Mouse (Mus musculus) heart, postnatal 4 days (tissue): ENCODE results near the gene Cox10. TPM values are rescaled to one million over a fixed set of nuclear protein-coding genes. Genes with fewer than 3 reads are reported as not detected.

Experiments
- DNase-seq: peaks from one replicate; pipeline ENCODE4 v3.0.0; 2021
- total RNA-seq, 2 experiments: library from RNA; stranded (reverse); gene quantifications; 2 replicates each; pipeline ENCODE4 v1.2.3; 2021

Cox10 gene
- total RNA-seq, 2 experiments from 2014 or later, result 64.4 to 65.3 TPM

- no peak for DNase-seq
These were observed 87.3 kb downstream of the Cox10 start for GRCm38 (mm10) chr11:63991958-63992357.

DNA sequence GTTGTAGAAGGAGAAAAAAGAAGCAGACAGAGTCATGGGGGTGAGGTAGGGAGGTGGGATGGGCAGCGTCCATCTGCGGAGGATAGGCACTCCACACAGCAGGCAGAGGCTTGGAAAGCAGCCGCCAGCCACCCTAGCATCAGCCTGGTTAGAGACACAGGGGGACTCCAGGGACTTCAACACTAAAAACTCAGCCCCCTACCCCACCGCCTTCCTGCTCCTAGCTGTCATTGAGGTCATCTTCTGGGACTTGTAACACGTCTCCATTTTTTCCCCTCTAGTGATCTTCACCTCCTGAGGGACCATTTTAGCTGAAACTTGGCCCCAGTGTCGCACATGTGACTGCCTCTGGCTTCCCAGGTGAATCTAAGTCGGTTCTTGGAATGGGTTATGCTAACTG is 88.5 kb downstream of the Cox10 start:
- DNase-seq, result no peak

DNA sequence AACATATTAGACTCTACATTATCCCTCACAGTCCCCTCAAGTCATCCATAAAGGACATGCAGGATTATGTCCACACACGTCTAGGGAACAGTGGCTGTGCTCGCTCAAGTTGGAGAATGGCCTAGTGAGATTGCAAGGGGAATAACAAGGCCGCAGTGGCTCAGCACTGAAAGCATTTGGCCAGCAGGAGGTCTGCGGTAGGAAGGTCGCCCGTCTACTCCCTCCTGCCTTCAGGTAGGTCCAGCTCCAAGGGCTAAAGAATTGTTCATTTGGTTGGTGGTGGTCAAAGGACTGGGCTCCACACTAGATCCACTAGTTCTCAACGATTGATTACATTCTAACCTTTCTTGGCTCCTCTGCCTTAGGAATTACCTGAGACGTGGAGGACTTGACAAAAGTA is 89.0 kb downstream of the Cox10 start:
- no peak for DNase-seq

GRCm38 (mm10) chr11:63988991-63989860 is 90.0 kb downstream of the Cox10 start:
- DNase-seq, result no peak

- no peak for DNase-seq
These were observed 91.1 kb downstream of the Cox10 start for GRCm38 (mm10) chr11:63988031-63988665.

DNA sequence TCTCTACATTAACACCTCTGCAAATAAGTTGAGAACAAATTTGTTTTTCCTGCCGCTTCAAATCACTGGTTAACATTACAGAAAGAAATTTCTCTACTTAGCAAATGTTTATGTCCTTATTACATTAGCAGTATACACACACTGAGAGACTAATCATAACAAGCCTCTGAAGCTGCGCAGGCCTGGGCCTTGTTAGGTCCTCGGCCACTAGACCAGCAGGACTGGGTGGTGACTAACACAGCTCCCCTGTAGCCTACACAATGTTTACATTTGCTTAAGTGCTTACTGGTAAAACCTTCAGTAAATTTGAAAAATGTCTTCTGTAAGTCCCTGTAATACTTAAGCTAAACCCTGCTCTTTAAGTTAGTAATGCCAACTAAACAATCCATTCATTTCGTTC is 92.6 kb downstream of the Cox10 start:
- no peak for DNase-seq

- DNase-seq, result no peak
These were observed 93.8 kb downstream of the Cox10 start for GRCm38 (mm10) chr11:63985481-63985880.

DNA sequence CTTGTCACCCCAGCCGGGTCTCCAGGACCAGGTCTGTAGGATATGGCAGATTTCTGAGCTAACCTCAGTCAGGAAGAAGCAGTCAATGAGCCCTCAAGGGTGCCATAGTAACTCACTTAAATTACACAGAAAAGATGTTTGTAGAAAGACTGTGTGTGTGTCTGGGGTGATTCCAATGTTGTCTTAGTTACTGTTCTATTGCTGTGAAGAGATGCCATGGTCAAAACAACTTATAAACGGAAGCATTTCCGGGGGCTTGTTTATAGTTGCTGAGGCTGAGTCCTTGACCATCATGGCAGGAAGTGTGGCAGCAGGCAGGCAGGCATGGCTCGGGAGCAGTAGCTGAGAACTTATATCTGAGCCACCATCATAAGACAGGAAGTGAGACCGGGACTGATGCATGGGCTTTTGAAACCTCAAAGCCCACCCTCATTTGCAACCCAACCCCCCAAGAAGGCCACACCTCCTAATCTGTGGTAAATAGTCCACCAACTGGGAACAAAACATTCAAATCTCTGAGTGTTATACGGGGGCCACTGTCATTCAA is 94.6 kb downstream of the Cox10 start:
- DNase-seq, result no peak

- DNase-seq, result no peak
These were observed 101.5 kb downstream of the Cox10 start for GRCm38 (mm10) chr11:63977741-63978140.

- no peak for DNase-seq
These were observed 102.5 kb downstream of the Cox10 start for GRCm38 (mm10) chr11:63976775-63977174.

DNA sequence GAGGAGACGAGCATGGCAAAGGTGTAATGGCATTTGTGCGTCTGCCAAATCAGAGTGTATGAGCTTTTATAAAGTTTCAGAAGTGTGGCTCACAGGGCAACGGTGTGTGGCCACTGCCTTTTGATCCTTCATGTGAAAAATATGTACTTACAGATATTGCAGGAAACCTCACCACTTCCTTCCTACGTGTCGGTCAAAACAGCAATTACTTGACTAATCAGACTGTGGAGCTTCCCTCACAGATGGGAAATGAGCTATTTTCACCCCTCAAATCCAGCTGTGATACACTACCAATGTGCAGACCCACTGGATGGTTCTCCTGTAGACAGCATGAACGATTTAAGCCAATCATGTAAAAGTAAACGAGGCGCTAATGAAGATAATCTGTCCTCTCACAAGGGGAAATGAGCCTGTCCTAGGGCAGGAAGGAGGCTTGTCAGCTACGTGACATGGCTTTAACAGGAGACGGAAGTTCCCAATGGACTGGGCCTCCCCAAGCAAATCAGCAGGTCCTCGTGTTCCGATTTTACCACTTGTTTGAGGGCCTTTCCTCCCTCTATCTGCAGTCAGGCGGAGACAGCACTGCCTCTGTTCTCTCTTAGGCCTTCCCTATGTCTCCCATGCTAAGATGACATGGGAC is 103.9 kb downstream of the Cox10 start:
- DNase-seq, result no peak

DNA sequence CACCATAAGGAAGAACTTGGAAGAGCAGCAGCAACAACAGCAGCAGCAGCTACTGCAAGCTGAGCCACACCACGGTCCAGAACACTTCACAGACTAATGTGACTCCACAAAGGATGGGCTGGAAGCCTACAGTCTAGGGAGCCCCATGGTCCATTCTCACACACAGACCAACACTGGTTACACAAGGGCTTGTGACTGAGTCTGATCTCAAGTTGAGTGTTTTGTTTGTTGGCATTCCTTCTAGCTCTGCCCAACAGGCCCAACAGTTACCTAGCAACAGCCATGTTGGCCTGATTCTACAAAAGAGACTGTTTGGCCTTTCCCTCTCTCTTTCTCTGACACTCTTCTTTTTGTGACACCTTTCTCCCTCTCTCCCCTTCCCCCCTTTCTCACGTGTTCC is 105.3 kb downstream of the Cox10 start:
- DNase-seq, result no peak

DNA sequence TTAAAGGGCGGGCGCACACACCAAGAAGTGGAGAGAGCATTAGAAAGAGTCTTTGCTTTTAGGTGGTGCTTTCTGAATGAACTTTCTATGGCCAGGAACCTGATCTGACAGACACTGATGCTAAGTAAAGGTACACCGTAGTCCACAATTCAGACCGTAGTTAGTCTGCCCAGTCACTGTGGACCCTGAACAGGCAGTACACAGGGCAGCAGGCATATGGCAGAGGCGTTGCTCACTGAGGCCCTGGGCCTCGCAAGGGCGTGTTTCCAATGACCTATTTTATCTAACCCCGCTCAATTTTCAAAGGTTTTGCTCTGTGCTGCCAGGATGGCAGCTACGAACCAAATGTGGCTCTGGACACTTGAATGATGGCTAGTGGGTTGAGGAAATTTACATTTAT is 107.8 kb downstream of the Cox10 start:
- no peak for DNase-seq

DNA sequence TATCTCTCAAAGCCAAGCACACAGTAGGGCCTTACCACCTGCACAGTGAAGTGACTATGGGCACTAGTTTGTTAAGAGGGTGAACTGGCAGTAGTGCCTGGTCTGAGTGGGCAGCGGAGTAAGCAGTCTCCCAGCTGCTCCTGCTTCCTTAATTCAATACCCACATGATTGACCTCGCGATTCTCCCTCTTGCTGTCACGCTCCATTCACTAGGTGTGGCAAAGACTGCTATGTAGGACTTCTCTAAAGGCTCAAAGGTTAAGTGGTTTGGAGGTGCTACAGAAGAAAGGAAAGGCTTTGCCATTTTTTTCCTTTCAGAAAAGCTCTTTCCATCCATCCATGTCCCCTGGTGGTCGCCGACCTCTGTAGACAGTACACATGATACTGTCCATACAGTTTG is 108.5 kb downstream of the Cox10 start:
- DNase-seq, result no peak

DNA sequence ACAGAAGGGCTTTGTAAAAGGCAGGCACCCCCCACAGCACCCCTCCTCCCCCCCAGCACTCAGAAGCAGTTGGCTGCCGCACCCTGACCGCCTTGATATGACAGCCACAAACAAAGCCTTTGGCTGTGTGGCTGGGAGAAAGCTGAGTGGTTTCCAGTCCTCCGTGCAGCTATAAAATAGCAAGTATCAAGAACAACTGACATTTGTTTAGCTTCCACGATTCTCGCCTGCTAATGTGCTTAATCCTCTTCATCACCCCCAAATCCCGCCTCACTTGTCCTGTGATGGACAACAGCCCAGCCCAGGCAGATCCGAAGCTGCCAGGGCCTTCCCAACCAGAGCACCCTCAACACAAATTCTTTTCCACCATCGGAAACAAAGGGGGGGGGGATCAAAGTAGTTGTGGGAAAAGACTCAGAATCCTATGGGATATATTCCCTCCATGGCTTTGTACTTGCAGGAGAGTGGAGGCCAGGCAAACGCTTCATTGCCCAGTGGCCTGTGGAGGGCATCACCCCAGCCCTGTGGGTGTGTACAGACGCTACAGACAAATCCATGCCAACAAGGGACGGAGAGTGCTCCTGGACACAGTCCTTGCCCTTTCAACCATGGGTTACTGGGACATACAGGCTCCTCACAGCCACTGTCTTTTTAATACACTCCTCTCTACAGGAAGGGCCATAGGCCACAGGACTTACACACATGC is 109.9 kb downstream of the Cox10 start:
- DNase-seq, result no peak

DNA sequence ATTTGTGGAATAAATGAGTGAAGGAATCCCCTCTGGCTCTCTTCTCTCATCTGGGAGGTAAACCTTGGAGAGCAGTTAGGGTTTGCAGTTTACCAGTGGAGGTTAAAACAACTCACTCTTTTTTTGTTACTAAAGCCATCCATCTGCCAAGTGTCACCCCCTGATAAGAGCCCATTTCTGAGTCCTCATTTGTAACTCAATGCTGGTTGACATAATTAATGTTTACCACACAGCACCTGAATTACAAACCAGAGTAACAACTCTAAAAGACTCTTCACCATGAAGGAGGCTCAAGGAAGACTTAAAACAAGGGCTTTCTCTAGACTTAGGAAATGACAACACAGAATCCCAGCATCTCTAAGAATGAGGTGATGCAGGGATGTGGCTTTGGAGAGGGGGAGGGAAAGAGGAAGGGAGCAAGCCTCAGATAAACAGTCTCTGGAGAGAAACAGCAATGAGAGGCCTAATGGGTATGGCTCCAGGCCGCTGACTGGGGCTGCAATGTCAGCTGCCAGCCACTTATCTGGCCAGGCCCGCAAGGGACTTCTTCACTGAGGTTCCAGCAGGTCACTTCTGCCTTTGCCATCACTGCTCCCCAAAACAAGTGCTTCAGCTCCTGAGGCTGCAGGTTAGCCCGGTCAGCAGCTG is 110.8 kb downstream of the Cox10 start:
- DNase-seq, result no peak

DNA sequence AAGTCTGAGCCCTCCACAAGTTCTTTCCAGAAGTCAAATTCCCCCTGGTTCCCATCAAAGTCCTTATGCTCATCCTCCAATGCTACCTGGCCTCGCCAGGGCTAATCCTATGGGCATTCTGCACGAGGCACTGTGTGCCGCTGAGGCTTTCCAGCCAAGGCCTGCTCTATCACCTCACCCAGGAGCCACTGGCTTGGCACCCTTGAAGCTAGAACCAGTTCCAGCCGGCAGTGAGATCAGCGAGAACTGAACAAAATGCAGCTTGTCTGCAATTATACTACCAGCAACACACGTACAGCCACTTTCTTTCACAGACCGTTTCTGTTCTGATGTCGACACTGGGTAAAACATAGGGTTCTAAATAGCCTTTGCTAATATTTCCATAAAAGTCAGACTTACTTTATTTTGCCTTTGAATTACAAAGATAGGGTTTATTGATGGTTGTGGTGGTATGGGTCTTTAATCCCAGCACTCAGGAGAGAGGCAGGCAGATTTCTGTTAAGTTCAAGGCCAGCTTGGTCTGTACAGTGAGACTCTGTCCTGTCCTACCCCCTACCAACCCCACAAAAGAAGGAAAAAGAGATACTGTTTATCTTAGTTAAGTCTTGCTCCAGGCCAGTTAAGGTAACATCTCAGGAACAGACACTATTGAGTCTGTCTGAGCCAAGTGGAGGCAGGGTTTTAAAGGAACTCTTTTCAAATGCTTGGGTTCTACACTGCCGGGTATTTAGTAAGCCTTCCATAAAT is 111.5 kb downstream of the Cox10 start:
- no peak for DNase-seq

GRCm38 (mm10) chr11:63965437-63965836 is 113.8 kb downstream of the Cox10 start:
- DNase-seq, result no peak

DNA sequence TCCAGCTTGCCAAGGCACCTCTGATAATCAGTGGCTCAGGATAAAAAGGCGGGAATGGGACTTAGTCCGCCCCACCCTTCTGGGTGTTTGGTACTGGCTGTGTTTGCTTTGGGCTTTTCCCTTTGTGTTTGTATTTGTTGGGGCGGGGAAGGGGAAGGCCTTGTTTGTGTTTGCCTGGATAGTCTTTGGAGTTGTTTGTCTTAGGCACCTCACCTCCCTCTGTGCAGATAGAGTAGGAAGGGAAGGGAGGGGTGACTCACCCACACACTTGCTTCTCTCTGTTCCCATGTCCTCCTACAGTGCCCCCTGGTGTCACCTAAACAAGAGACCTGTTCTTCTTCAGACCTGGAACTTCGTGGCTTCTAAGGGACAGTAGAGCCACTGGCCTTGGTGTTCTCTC is 122.1 kb downstream of the Cox10 start:
- DNase-seq, result peak; percentile 40

DNA sequence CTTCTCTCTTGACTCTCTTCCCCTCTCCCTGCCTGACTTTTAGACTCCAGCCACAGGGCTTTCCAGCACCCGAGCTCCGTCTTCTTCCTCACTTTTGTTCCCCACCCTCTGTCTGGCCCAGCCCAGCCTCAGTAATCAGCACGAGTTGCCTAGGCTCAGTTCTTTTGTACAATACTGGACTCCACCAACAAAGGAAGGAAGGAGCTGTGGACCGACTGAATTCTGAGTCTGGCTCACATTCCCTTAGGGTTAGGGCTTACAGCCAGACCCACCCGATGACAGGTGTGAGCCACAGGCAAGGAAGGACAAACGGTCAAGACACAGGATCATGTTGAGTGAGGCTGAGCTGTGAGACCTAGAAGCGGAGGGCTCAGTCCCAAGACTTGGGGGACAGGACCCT is 122.5 kb downstream of the Cox10 start:
- no peak for DNase-seq

- no peak for DNase-seq
These were observed 125.4 kb downstream of the Cox10 start for GRCm38 (mm10) chr11:63953887-63954286.
